Mouse (Mus musculus): ENCODE data around the gene Fam168b.

The Fam168b gene

GRCm38 (mm10) chr1:34842887-34843618, at the start of gene Fam168b:
Gene Fam168b (minus strand): TSS chr1:34843065.
- DNase-seq: peak; percentile 89 to 93

- no peak for DNase-seq
Measured at GRCm38 (mm10) chr1:34892466-34892865, 49.6 kb upstream of the Fam168b start.

- DNase-seq: peak in 1 of 2 experiments; percentile 38
Measured at GRCm38 (mm10) chr1:34891559-34892289, 48.9 kb upstream of the Fam168b start.

- DNase-seq: no peak
Measured at GRCm38 (mm10) chr1:34883776-34884175, 40.9 kb upstream of the Fam168b start.

- DNase-seq: no peak
Measured at GRCm38 (mm10) chr1:34879611-34880010, 36.7 kb upstream of the Fam168b start.

GRCm38 (mm10) chr1:34873551-34873950, 30.7 kb upstream of the Fam168b start:
- no peak for DNase-seq

GRCm38 (mm10) chr1:34871170-34871569, 28.3 kb upstream of the Fam168b start:
- DNase-seq: no peak

GRCm38 (mm10) chr1:34869231-34869630, 26.4 kb upstream of the Fam168b start:
- DNase-seq: no peak

- no peak for DNase-seq
Measured at GRCm38 (mm10) chr1:34868391-34868790, 25.5 kb upstream of the Fam168b start.

GRCm38 (mm10) chr1:34867574-34867955, 24.7 kb upstream of the Fam168b start:
- DNase-seq: no peak

- DNase-seq: peak; percentile 92 to 96
Measured at GRCm38 (mm10) chr1:34866815-34867573, 24.1 kb upstream of the Fam168b start.

GRCm38 (mm10) chr1:34865866-34866265, 23.0 kb upstream of the Fam168b start:
- DNase-seq: no peak

- DNase-seq: no peak
Measured at GRCm38 (mm10) chr1:34864243-34864642, 21.4 kb upstream of the Fam168b start.

GRCm38 (mm10) chr1:34863323-34863722, 20.5 kb upstream of the Fam168b start:
- no peak for DNase-seq

GRCm38 (mm10) chr1:34862877-34863276, 20.0 kb upstream of the Fam168b start:
- DNase-seq: peak; percentile 45 to 66

GRCm38 (mm10) chr1:34860205-34860604, 17.3 kb upstream of the Fam168b start:
- no peak for DNase-seq

GRCm38 (mm10) chr1:34859761-34860160, 16.9 kb upstream of the Fam168b start:
- DNase-seq: no peak

GRCm38 (mm10) chr1:34858671-34859070, 15.8 kb upstream of the Fam168b start:
- peak; percentile 61 to 87 for DNase-seq

GRCm38 (mm10) chr1:34855056-34855739, 12.3 kb upstream of the Fam168b start:
- DNase-seq: peak; percentile 54 to 74

- no peak for DNase-seq
Measured at GRCm38 (mm10) chr1:34853786-34854185, 10.9 kb upstream of the Fam168b start.

GRCm38 (mm10) chr1:34852116-34852878, 9.4 kb upstream of the Fam168b start:
- no peak for DNase-seq

- DNase-seq: peak; percentile 61 to 79
Measured at GRCm38 (mm10) chr1:34851562-34851961, 8.7 kb upstream of the Fam168b start.

All from kidney, postnatal 25 days (tissue).